Mouse (Mus musculus): ENCODE measurements around the gene Snx32.

Snx32 gene

GRCm38 (mm10) chr19:5456241-5456921 lies 54.0 kb downstream of the Snx32 start:
- DNase-seq, result peak in 1 of 2 experiments; percentile 50

GRCm38 (mm10) chr19:5455568-5455967 lies 54.8 kb downstream of the Snx32 start:
- DNase-seq, result no peak

- no peak for DNase-seq
Measured at GRCm38 (mm10) chr19:5455037-5455436, 55.3 kb downstream of the Snx32 start.

GRCm38 (mm10) chr19:5451766-5452165 lies 58.6 kb downstream of the Snx32 start:
- no peak for DNase-seq

- DNase-seq, result no peak
Measured at GRCm38 (mm10) chr19:5449673-5450072, 60.7 kb downstream of the Snx32 start.

- DNase-seq, result no peak
Measured at GRCm38 (mm10) chr19:5448354-5449150, 61.8 kb downstream of the Snx32 start.

- DNase-seq, result peak; percentile 50 to 62
Measured at GRCm38 (mm10) chr19:5447515-5448353, 62.6 kb downstream of the Snx32 start, which contains the start of gene Fosl1. Fosl1 (plus strand) TSS chr19:5447547.

- DNase-seq, result no peak
Measured at GRCm38 (mm10) chr19:5445747-5446146, 64.6 kb downstream of the Snx32 start.

- DNase-seq, result no peak
Measured at GRCm38 (mm10) chr19:5444954-5445353, 65.4 kb downstream of the Snx32 start.

- no peak for DNase-seq
Measured at GRCm38 (mm10) chr19:5444371-5444908, 65.9 kb downstream of the Snx32 start.
